12 mouse cellular contexts compared by ENCODE assay signal in genomic region chr10:51014901-51015300, GRCm38 (mm10).
DNase-seq lines count a peak whose midpoint lies in the region; ATAC-seq lines count a peak whose summit lies in the region.
"Had no signal": no experiment of that assay in that cellular context is flagged by ENCODE, and none has a peak within 500 bp of the region (broad histone marks: within the 10 kb centered on the region; RNA-seq: fewer than 3 reads in every experiment).

No protein-coding gene starts in this region.

- H3K4me3 ChIP-seq in neural tube, embryonic 12.5 days = no peak overlapping the region
- no peak overlapping the region for H3K4me3 ChIP-seq in hindbrain, embryonic 16.5 days (ENCODE audit: low read length)
- no peak overlapping the region for H3K4me3 ChIP-seq in heart, embryonic 10.5 days

- peak; percentile 41 for DNase-seq in embryo, embryonic 11 days
- no peak for DNase-seq in embryo, embryonic 10 days (ENCODE audit: low spot score)
- no peak for DNase-seq in neural tube, embryonic 10.5 days (ENCODE audit: extremely low spot score, low spot score)
- no peak for DNase-seq in thymus, postnatal 4 days
- DNase-seq in heart, embryonic 10.5 days (ENCODE audit: low spot score) = no peak
- DNase-seq: cerebellum, adult 2 months; kidney, adult 9 months; lung, postnatal 14 days; right cerebral cortex, postnatal 25 days had no signal

- H3K27me3 ChIP-seq in neural tube, embryonic 12.5 days (replicated peaks) = no peaks in the 10 kb centered on the region
- H3K27me3 ChIP-seq in hindbrain, embryonic 16.5 days (replicated peaks; ENCODE audit: control insufficient read depth, insufficient read depth, low read length) = no peaks in the 10 kb centered on the region
- H3K27me3 ChIP-seq in heart, embryonic 10.5 days (ENCODE audit: insufficient read depth, poor library complexity, severe bottlenecking) = no peaks in the 10 kb centered on the region

- H3K9ac ChIP-seq in neural tube, embryonic 12.5 days = no peak overlapping the region
- H3K9ac ChIP-seq in hindbrain, embryonic 16.5 days (ENCODE audit: low read depth, low read length) = no peak overlapping the region

- H3K9me3 ChIP-seq in neural tube, embryonic 12.5 days = no peaks in the 10 kb centered on the region
- H3K9me3 ChIP-seq in hindbrain, embryonic 16.5 days (ENCODE audit: control insufficient read depth, low read length) = no peaks in the 10 kb centered on the region
- no peaks in the 10 kb centered on the region for H3K9me3 ChIP-seq in heart, embryonic 10.5 days

- WGBS in neural tube, embryonic 12.5 days = 11% methylated on average over 2 of the region's 2 CpGs
- WGBS in hindbrain, embryonic 16.5 days = 12% methylated on average over 2 of the region's 2 CpGs
- 65% methylated on average over 2 of the region's 2 CpGs for WGBS in heart, embryonic 10.5 days

- ATAC-seq in neural tube, embryonic 12.5 days (ENCODE audit: low FRiP score, low read depth) = peak; percentile 44
- ATAC-seq in hindbrain, embryonic 16.5 days = peak; percentile 72; the same call in 1 of the 2 replicates
- ATAC-seq in megakaryocyte, adult 5-6 weeks (ENCODE audit: poor library complexity, severe bottlenecking) = no peak

- H3K4me1 ChIP-seq in neural tube, embryonic 12.5 days = peaks cover 11% of the 10 kb centered on the region; the same call in 1 of the 2 replicates
- no peaks in the 10 kb centered on the region for H3K4me1 ChIP-seq in hindbrain, embryonic 16.5 days (ENCODE audit: control insufficient read depth, insufficient read depth, low read depth, low read length)
- peaks cover 18% of the 10 kb centered on the region for H3K4me1 ChIP-seq in heart, embryonic 10.5 days

- no peak overlapping the region for H3K27ac ChIP-seq in neural tube, embryonic 12.5 days
- H3K27ac ChIP-seq in hindbrain, embryonic 16.5 days (ENCODE audit: low read depth, low read length) = no peak overlapping the region
- H3K27ac ChIP-seq in heart, embryonic 10.5 days = no peak overlapping the region

- no peaks in the 10 kb centered on the region for H3K36me3 ChIP-seq in neural tube, embryonic 12.5 days
- H3K36me3 ChIP-seq in hindbrain, embryonic 16.5 days (ENCODE audit: control insufficient read depth, insufficient read depth, low read length) = no peaks in the 10 kb centered on the region
- H3K36me3 ChIP-seq in heart, embryonic 10.5 days = no peaks in the 10 kb centered on the region

- H3K4me2 ChIP-seq in neural tube, embryonic 12.5 days (replicated peaks) = no peak overlapping the region
- no peak overlapping the region for H3K4me2 ChIP-seq in hindbrain, embryonic 16.5 days (ENCODE audit: low read length)
